Mouse (Mus musculus) central nervous system, embryonic 11.5 days (tissue): ENCODE data around the gene Chmp2b. TPM values are rescaled to one million over a fixed set of nuclear protein-coding genes. Genes with fewer than 3 reads are reported as not detected.

Experiments
- polyA plus RNA-seq: library from polyadenylated mRNA; depleted of rRNA; stranded (reverse); fragments of >200 nt; gene quantifications from 2 replicates; pipeline ENCODE4 v1.2.3, GENCODE M21; 2012; rRNA removed

The Chmp2b gene
- polyA plus RNA-seq: 26.1 and 31.0 TPM in 2 replicates

GRCm38 (mm10) chr16:65561963-65562863 lies at the start of gene Chmp2b:
TSS of gene Chmp2b (minus strand) at chr16:65562726.

GRCm38 (mm10) chr16:65520211-65520610 lies 42.3 kb downstream of the Chmp2b start, which contains the start of gene Pou1f1:
TSS of gene Pou1f1 (plus strand) at chr16:65520511.

Other genes starting within 250 kb of the Chmp2b start
- gene Pou1f1, start 42.2 kb downstream of the Chmp2b start, polyA plus RNA-seq: not detected in 2 replicates